Mouse (Mus musculus): Measurements from ENCODE around the gene Hspb11. TPM values are rescaled to one million over a fixed set of nuclear protein-coding genes. Genes with fewer than 3 reads are reported as not detected.
A peak's percentile ranks its signal among the peaks of the same experiment; 100 is the strongest.

The Hspb11 gene
- total RNA-seq (2021), result 10 to 100 TPM; 27.8 to 29.4 TPM

DNA sequence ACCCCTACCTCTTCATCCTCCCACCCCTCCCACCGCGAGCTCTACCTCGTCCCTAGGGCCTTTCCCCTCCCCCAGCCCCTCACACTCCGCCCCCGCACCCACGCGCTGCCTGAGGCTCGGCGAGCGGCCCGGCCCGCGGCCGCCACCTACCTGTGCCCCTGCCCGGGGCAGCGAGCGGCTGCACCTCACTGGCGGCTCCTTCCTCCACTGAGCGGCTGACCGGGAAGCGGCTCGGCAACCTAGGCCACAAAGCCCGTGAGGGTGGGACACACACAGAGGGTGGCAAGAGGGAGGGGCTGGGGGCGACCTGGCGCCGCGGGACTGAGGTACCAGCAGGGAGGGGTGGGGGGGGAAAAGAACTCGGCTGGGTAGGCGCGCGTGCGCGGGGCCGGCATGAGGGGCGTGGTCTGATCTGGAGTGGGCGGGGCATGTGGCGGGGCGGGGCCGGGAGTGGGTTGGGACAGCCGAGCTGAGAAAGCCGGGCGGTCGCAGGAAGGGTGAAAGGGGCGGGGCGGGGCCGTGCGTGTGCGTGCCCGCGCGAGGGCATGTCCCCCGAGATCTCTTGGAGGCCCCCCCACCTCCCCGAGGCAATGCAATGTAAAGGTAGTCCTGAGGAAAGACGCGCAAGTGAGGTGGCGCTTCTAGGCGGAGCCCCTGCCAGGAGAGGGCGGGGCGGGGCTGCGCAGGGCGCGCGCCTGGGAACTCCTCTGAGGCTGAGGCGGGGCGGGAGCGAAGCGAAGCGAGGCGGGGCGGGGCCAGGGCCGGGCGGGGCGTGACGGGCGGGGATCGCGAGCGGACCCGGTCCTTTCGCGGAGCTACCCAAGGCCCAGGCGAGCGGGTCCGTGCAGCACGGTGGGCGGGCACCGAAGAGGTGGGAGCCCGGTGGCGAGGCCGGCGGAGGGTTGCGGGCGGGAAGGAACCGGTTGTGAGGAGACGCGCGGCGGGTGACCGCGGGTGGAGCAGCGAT, at the start of gene Hspb11, which contains the start of gene Lrrc42:
Gene Hspb11 (plus strand): TSS at position 469 of the 967 bp plus-strand sequence.
Gene Lrrc42 (minus strand): TSS at position 408 of the 967 bp plus-strand sequence.
- DNase-seq, result peak; percentile 87 to 89

- no peak for DNase-seq
Observed at GRCm38 (mm10) chr4:107207016-107207415, 46.4 kb upstream of the Hspb11 start.

DNA sequence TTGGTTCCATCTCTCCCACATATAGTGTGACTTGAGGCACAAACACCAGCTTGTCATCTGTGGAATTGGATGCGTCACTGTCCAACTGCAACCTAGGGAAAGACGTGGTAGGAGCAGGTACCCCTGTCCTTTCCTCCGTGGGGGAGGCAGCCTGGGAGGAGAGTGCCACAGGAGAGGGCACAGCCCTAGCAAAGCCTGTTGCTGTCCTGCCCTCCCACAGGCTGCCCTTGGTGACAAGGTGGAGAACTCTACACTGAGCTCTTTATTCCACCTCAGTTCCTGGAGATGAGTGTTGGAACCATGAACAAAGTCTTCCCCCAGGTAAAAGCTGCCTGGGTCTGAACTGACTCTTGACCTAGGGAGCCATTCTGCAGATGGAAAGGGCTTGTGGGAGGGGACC, 44.5 kb upstream of the Hspb11 start, which contains the start of gene Ldlrad1:
Gene Ldlrad1 (plus strand): TSS at position 301 of the 400 bp plus-strand sequence.
- no peak for DNase-seq

GRCm38 (mm10) chr4:107210483-107211097, 42.8 kb upstream of the Hspb11 start:
- no peak for DNase-seq

- peak in 1 of 2 experiments; percentile 17 for DNase-seq
Observed at GRCm38 (mm10) chr4:107211465-107211864, 41.9 kb upstream of the Hspb11 start.

DNA sequence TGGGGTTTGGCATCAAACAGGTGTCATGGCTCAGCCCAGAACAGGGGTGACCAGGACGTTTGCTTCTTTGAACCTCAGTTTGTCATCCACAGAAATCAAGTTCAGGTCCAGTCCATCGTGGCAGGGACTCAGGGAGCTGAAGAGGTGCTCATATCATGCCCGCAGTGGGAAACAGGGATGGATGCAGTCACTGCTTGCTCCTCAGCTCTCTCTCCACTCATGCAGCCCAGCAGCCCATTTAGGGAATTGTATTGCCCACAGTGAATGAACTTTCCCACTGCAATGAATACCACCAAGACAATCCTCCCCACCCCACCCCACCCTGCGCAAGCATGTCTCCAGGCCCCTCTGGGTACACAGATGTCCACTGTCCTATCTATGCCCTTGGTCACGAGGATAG, 41.5 kb upstream of the Hspb11 start:
- DNase-seq, result no peak

GRCm38 (mm10) chr4:107213279-107214011, 39.9 kb upstream of the Hspb11 start:
- DNase-seq, result no peak

- DNase-seq, result no peak
Observed at GRCm38 (mm10) chr4:107217574-107217973, 35.8 kb upstream of the Hspb11 start.

DNA sequence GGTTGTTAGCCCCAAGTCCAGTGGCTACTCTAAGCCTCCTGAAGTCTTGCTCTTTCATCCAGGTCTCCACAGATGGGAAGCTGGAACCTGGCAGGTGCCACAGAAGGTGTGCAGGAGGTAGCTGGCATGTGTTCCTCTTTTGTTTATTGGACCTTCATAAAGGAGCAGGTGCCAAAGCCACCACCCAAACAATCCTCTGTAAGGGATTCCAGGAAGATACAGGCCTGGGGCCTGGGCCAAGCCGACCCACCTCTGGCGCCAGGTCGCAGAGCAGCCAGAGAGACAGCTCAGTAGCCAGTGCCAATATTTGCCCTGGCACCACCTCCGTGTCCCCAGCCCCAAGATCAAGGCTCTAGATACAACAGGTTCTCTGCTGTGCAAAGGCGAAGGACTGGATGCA, 31.9 kb upstream of the Hspb11 start:
- DNase-seq, result no peak

DNA sequence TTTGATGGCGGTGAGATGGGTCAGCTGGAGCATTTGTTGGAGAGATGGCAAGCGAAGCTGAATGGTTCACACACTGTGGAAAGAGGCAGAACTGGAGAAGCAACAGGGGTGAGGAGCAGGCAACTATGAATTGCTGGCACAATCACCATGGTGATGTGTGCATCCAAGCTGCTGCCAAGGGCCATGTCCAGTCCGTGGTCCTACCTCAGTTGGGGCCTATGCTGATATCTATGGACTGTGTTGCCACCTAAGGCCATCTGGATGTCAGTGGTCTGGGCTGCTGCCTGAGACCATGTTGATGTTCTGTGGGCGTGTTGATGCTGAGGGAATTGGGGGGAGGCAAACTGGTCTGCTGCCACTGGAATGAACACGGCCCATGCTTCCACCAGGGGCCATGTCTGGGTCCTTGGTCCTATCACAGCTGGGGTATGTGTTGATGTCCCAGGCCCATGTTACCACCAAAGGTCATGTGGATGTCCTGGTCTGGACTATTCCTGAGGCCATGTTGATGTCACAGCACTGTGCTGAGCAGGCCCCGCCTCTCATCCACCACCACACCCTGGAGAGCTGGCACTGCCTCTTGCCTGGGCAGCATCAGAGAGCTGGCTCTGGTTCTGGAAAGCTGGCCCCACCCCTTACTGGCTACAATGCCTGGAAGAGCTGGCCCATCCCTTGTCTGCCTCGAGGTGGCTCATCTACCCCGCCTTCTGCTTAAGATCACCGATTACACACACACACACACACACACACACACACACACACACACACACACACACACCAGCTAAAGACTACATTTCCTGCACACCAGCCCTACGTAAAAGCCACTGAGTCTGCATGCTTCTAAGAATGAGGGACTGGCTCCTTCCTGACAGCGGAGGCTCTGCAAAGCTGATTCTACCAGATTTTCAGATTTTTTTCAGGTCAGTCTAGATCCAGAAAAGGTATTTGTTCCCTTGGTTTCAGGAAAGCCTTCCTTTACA, 29.9 kb upstream of the Hspb11 start:
- DNase-seq, result peak in 1 of 2 experiments; percentile 13

GRCm38 (mm10) chr4:107226313-107226712, 27.1 kb upstream of the Hspb11 start:
- no peak for DNase-seq

GRCm38 (mm10) chr4:107232219-107232618, 21.2 kb upstream of the Hspb11 start:
- DNase-seq, result no peak

GRCm38 (mm10) chr4:107238253-107238652, 15.1 kb upstream of the Hspb11 start:
- no peak for DNase-seq

- no peak for DNase-seq
Observed at GRCm38 (mm10) chr4:107240196-107240595, 13.2 kb upstream of the Hspb11 start.

- no peak for DNase-seq
Observed at GRCm38 (mm10) chr4:107243365-107244333, 9.7 kb upstream of the Hspb11 start.

DNA sequence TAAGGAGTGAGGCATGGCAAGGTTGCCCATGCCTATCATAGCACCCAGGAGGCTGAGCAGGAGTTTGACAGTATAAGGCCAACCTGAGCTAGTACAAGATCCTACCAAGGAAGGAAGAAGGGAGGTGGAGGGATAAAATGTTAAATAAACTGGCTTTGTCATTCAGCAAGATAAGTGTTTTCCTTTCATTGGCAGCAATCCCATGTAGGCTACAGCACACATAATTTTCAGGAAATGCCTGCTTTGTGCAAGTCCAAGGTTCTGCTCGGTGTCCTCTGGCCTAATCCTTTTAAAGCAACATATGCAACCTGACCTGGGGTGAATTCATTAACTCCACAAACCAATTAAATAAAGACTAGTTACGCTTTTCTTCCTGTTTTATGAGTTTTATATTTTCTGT, 8.0 kb upstream of the Hspb11 start:
- no peak for DNase-seq

- no peak for DNase-seq
Observed at GRCm38 (mm10) chr4:107246040-107246439, 7.4 kb upstream of the Hspb11 start.

- DNase-seq, result peak in 1 of 2 experiments; percentile 6
Observed at GRCm38 (mm10) chr4:107247110-107247509, 6.3 kb upstream of the Hspb11 start.

- DNase-seq, result no peak
Observed at GRCm38 (mm10) chr4:107248061-107248460, 5.3 kb upstream of the Hspb11 start.

- peak; percentile 16 to 23 for DNase-seq
Observed at GRCm38 (mm10) chr4:107249471-107249870, 3.9 kb upstream of the Hspb11 start.
